Comparison of ENCODE assay signal across 7 mouse cellular contexts in the genomic region with DNA sequence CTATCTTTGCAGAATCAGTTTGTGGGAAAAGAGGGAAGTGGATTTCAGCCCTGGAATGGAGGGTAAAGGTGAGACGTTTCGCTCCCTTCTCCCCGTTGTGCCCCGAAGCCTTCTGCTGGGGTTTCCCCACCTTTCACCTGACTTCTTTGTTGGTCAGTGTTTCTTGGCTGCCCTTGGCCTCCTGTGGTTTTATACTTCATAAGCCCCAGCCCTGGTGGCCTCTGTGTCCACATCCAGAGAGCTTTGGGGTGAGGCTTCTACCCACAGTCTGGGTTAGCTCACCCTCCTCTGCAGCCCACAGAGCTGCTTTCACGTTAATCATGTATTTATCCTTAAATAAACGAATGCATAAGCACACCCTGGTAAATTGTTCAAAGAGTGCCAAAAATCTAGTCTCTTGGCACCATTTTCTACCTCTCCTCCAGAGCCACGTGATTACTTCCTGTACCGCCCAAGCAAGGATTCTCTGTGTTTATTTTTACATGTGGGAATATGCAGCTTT.
DNase-seq lines count a peak whose midpoint lies in the region; ATAC-seq and TF ChIP-seq lines count a peak whose summit lies in the region.

No protein-coding gene starts in this region.

- no peaks in the 10 kb centered on the region for H3K9me3 ChIP-seq in forebrain, embryonic 16.5 days (ENCODE audit: control insufficient read depth, low read length)

- H3K4me1 ChIP-seq in forebrain, embryonic 16.5 days (replicated peaks; ENCODE audit: control insufficient read depth, insufficient read depth, low read length): peaks cover 21% of the 10 kb centered on the region

- H3K4me3 ChIP-seq in left cerebral cortex, adult 2 months: no peak overlapping the region
- H3K4me3 ChIP-seq in forebrain, embryonic 16.5 days (replicated peaks; ENCODE audit: low read length): no peak overlapping the region

- 62% methylated on average over 8 of the region's 8 CpGs for WGBS in forebrain, embryonic 16.5 days

- ATAC-seq in forebrain, embryonic 16.5 days: peak; percentile 64

- peak overlapping the region; percentile 22; the same call in 1 of the 2 replicates for H3K4me2 ChIP-seq in forebrain, embryonic 16.5 days (ENCODE audit: low read length)

- no peaks in the 10 kb centered on the region for H3K36me3 ChIP-seq in forebrain, embryonic 16.5 days (ENCODE audit: control insufficient read depth, insufficient read depth)

- TF ChIP-seq CTCF in left cerebral cortex, adult 2 months (IDR thresholded peaks at IDR 0.05): no peak

- intact Hi-C loops in left cerebral cortex, adult 2 months (cut with DNase I): loop anchor here (1.0 kb wide), 1 partner anchor 42 kb away; no protein-coding TSS in a partner anchor

- no peak for DNase-seq in left cerebral cortex, adult 2 months (ENCODE audit: extremely low spot score in 1 of 2, low spot score in 2 of 2)
- DNase-seq in left cerebral cortex, adult 11 months (ENCODE audit: low spot score): no peak
- DNase-seq in cerebellum, adult 11 months: peak; percentile 52
- DNase-seq in lung, postnatal 36 days: peak; percentile 70
- no peak for DNase-seq in yolk sac, embryonic 10.5 days (ENCODE audit: low spot score)
- DNase-seq in liver: no peak

- no peaks in the 10 kb centered on the region for H3K27me3 ChIP-seq in forebrain, embryonic 16.5 days (replicated peaks; ENCODE audit: control insufficient read depth, insufficient read depth, low read length)

- peak overlapping the region; percentile 52 for H3K27ac ChIP-seq in left cerebral cortex, adult 2 months
- peak overlapping the region; percentile 48; the same call in 1 of the 2 replicates for H3K27ac ChIP-seq in forebrain, embryonic 16.5 days (ENCODE audit: low read length)

- H3K9ac ChIP-seq in forebrain, embryonic 16.5 days (replicated peaks; ENCODE audit: low read depth, low read length): no peak overlapping the region; the same call in 1 of the 2 replicates

Comparison
In these comparisons a context has a peak if more than half of its experiments do, and no peak if none do; other contexts are left out.
1. DNase-seq: peak in cerebellum, adult 11 months (single experiment) and lung, postnatal 36 days (single experiment); none in left cerebral cortex, adult 2 months (0 of 2), left cerebral cortex, adult 11 months (single experiment), yolk sac, embryonic 10.5 days (single experiment) and liver (single experiment).